ENCODE assay signal across 8 mouse cellular contexts in genomic region chr9:41581741-41582140, GRCm38 (mm10).
DNase-seq lines count a peak whose midpoint lies in the region; ATAC-seq and TF ChIP-seq lines count a peak whose summit lies in the region.

No protein-coding gene starts in this region.

- no peak for ATAC-seq in lung, embryonic 14.5 days (ENCODE audit: insufficient read depth)
- ATAC-seq in forebrain, embryonic 12.5 days (ENCODE audit: low FRiP score) = no peak
- ATAC-seq in intestine, embryonic 15.5 days = no peak
- no peak for ATAC-seq in neural tube, embryonic 14.5 days (ENCODE audit: low read depth)
- ATAC-seq in erythroblast, adult 5-6 weeks (replicated peaks; ENCODE audit: low FRiP score, poor library complexity, severe bottlenecking) = no peak

- no peaks in the 10 kb centered on the region for H3K9me3 ChIP-seq in lung, embryonic 14.5 days (ENCODE audit: low read depth, low read length)
- no peaks in the 10 kb centered on the region for H3K9me3 ChIP-seq in forebrain, embryonic 12.5 days
- H3K9me3 ChIP-seq in intestine, embryonic 15.5 days = no peaks in the 10 kb centered on the region
- H3K9me3 ChIP-seq in neural tube, embryonic 14.5 days (ENCODE audit: control insufficient read depth, low read length) = no peaks in the 10 kb centered on the region

- 0 out of 2 replicates have a peak, but pooled peaks cover 4% of the 10 kb centered on the region for H3K27me3 ChIP-seq in lung, embryonic 14.5 days (ENCODE audit: insufficient read depth, low read length)
- no peaks in the 10 kb centered on the region for H3K27me3 ChIP-seq in forebrain, embryonic 12.5 days
- no peaks in the 10 kb centered on the region for H3K27me3 ChIP-seq in intestine, embryonic 15.5 days (replicated peaks)
- no peaks in the 10 kb centered on the region for H3K27me3 ChIP-seq in neural tube, embryonic 14.5 days (ENCODE audit: control insufficient read depth, insufficient read depth, low read length)

- WGBS in lung, embryonic 14.5 days = 4% methylated on average over 9 of the region's 9 CpGs
- 1% methylated on average over 9 of the region's 9 CpGs for WGBS in forebrain, embryonic 12.5 days
- 20% methylated on average over 9 of the region's 9 CpGs for whole genome bisulfite sequencing in intestine, embryonic 15.5 days
- 15% methylated on average over 9 of the region's 9 CpGs for WGBS in neural tube, embryonic 14.5 days

- H3K4me2 ChIP-seq in lung, embryonic 14.5 days = peak overlapping the region; percentile 80
- H3K4me2 ChIP-seq in forebrain, embryonic 12.5 days = peak overlapping the region; percentile 53
- H3K4me2 ChIP-seq in intestine, embryonic 15.5 days (replicated peaks) = peak overlapping the region; percentile 62
- peak overlapping the region; percentile 86 for H3K4me2 ChIP-seq in neural tube, embryonic 14.5 days (ENCODE audit: low read depth, low read length)

- H3K4me1 ChIP-seq in lung, embryonic 14.5 days (ENCODE audit: insufficient read depth) = peaks cover 7% of the 10 kb centered on the region; the same call in 1 of the 2 replicates
- peaks cover 37% of the 10 kb centered on the region for H3K4me1 ChIP-seq in forebrain, embryonic 12.5 days
- no peaks in the 10 kb centered on the region for H3K4me1 ChIP-seq in intestine, embryonic 15.5 days (replicated peaks)
- H3K4me1 ChIP-seq in neural tube, embryonic 14.5 days (ENCODE audit: control insufficient read depth, insufficient read depth, low read length) = peaks cover 18% of the 10 kb centered on the region

- peak overlapping the region; percentile 81 for H3K27ac ChIP-seq in lung, embryonic 14.5 days (ENCODE audit: low read depth)
- peak overlapping the region; percentile 99 for H3K27ac ChIP-seq in forebrain, embryonic 12.5 days
- peak overlapping the region; percentile 60 for H3K27ac ChIP-seq in intestine, embryonic 15.5 days
- H3K27ac ChIP-seq in neural tube, embryonic 14.5 days (ENCODE audit: low read depth, low read length) = peak overlapping the region; percentile 99

- no peaks in the 10 kb centered on the region for H3K36me3 ChIP-seq in lung, embryonic 14.5 days (ENCODE audit: insufficient read depth)
- peaks cover 3% of the 10 kb centered on the region for H3K36me3 ChIP-seq in forebrain, embryonic 12.5 days (replicated peaks)
- no peaks in the 10 kb centered on the region for H3K36me3 ChIP-seq in intestine, embryonic 15.5 days
- H3K36me3 ChIP-seq in neural tube, embryonic 14.5 days (ENCODE audit: control insufficient read depth, insufficient read depth, low read length) = peaks cover 1% of the 10 kb centered on the region; the same call in 1 of the 2 replicates

- DNase-seq in lung, embryonic 14.5 days = no peak
- no peak for DNase-seq in lung, adult 18-20 months
- DNase-seq in layer of hippocampus, postnatal 25 days (ENCODE audit: extremely low spot score in 1 of 2, low spot score in 1 of 2) = no peak
- DNase-seq in layer of hippocampus, postnatal 10 days (ENCODE audit: low spot score in 2 of 2) = no peak

- peak overlapping the region; percentile 77 for H3K9ac ChIP-seq in lung, embryonic 14.5 days
- H3K9ac ChIP-seq in forebrain, embryonic 12.5 days = peak overlapping the region; percentile 97
- peak overlapping the region; percentile 70; the same call in 1 of the 2 replicates for H3K9ac ChIP-seq in intestine, embryonic 15.5 days
- peak overlapping the region; percentile 100 for H3K9ac ChIP-seq in neural tube, embryonic 14.5 days (replicated peaks; ENCODE audit: low read depth, low read length)

- H3K4me3 ChIP-seq in lung, embryonic 14.5 days (ENCODE audit: low read depth, low read length) = peak overlapping the region; percentile 55
- peak overlapping the region; percentile 76 for H3K4me3 ChIP-seq in forebrain, embryonic 12.5 days (replicated peaks)
- H3K4me3 ChIP-seq in intestine, embryonic 15.5 days (replicated peaks) = peak overlapping the region; percentile 52
- peak overlapping the region; percentile 89 for H3K4me3 ChIP-seq in neural tube, embryonic 14.5 days (ENCODE audit: low read depth, low read length)

- TF ChIP-seq CTCF in lung, embryonic 14.5 days (IDR thresholded peaks at IDR 0.05; ENCODE audit: low read depth) = no peak
